Mouse (Mus musculus): Measurements from ENCODE around the gene Pacrg. TPM values are rescaled to one million over a fixed set of nuclear protein-coding genes. Genes with fewer than 3 reads are reported as not detected.

The Pacrg gene
- polyA plus RNA-seq, 1 experiment from 2014 or later: 18.4 TPM

- H3K4me2 ChIP-seq (ENCODE audit: low read depth, low read length): no peak overlapping the region
- no peak overlapping the region for H3K4me3 ChIP-seq (ENCODE audit: low read depth, low read length)
- H3K27me3 ChIP-seq (ENCODE audit: control insufficient read depth, insufficient read depth, low read length): no peaks in the 10 kb centered on the region
- ATAC-seq (ENCODE audit: low read depth): no peak
- WGBS: 71% methylated on average over 6 of the region's 6 CpGs
- H3K9ac ChIP-seq (replicated peaks; ENCODE audit: low read depth, low read length): no peak overlapping the region
- H3K27ac ChIP-seq (ENCODE audit: low read depth, low read length): no peak overlapping the region
- H3K9me3 ChIP-seq (ENCODE audit: control insufficient read depth, low read length): no peaks in the 10 kb centered on the region
- no peaks in the 10 kb centered on the region for H3K36me3 ChIP-seq (ENCODE audit: control insufficient read depth, insufficient read depth, low read length)
- H3K4me1 ChIP-seq (ENCODE audit: control insufficient read depth, insufficient read depth, low read length): no peaks in the 10 kb centered on the region
Measured at GRCm38 (mm10) chr17:10431849-10432524, 408.1 kb downstream of the Pacrg start.

- Histone ChIP-seq H3K36me3 (ENCODE audit: control insufficient read depth, insufficient read depth, low read length) (no peaks in the 10 kb centered on the region), H3K9me3 (ENCODE audit: control insufficient read depth, low read length) (no peaks in the 10 kb centered on the region), H3K4me3 (ENCODE audit: low read depth, low read length) (no peak overlapping the region), H3K27me3 (ENCODE audit: control insufficient read depth, insufficient read depth, low read length) (no peaks in the 10 kb centered on the region), H3K27ac (ENCODE audit: low read depth, low read length) (no peak overlapping the region), H3K9ac (replicated peaks; ENCODE audit: low read depth, low read length) (no peak overlapping the region), H3K4me1 (ENCODE audit: control insufficient read depth, insufficient read depth, low read length) (no peaks in the 10 kb centered on the region), H3K4me2 (ENCODE audit: low read depth, low read length) (no peak overlapping the region)
- no peak for ATAC-seq (ENCODE audit: low read depth)
- WGBS: 88% methylated on average over 4 of the region's 4 CpGs
Measured at GRCm38 (mm10) chr17:10430831-10431230, 409.3 kb downstream of the Pacrg start.

DNA sequence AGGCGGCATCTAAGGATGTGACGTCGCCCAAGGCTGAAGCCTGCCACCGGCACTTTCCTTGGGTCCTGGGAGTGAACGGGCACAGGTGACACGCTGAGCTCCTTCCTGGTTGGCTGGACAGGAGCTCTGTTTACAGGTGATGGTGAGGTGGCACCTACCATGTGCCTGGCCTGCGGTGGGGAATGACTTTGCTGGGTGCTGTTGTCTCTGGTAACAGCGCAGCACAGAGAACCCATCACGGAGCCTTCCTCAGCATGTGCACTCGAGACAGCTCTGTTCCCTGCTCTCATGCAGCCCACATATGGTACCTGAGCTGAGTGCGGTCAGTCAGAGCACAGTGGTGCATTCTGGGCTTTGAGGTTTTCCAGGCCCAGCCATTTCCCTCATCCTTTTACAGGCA is 410.7 kb downstream of the Pacrg start:
- H3K4me1 ChIP-seq (ENCODE audit: control insufficient read depth, insufficient read depth, low read length): no peaks in the 10 kb centered on the region
- ATAC-seq (ENCODE audit: low read depth): no peak
- no peak overlapping the region for H3K27ac ChIP-seq (ENCODE audit: low read depth, low read length)
- no peak overlapping the region for H3K4me2 ChIP-seq (ENCODE audit: low read depth, low read length)
- H3K9me3 ChIP-seq (ENCODE audit: control insufficient read depth, low read length): no peaks in the 10 kb centered on the region
- H3K27me3 ChIP-seq (ENCODE audit: control insufficient read depth, insufficient read depth, low read length): no peaks in the 10 kb centered on the region
- H3K36me3 ChIP-seq (ENCODE audit: control insufficient read depth, insufficient read depth, low read length): no peaks in the 10 kb centered on the region
- H3K9ac ChIP-seq (replicated peaks; ENCODE audit: low read depth, low read length): no peak overlapping the region
- H3K4me3 ChIP-seq (ENCODE audit: low read depth, low read length): no peak overlapping the region
- WGBS: 90% methylated on average over 11 of the region's 11 CpGs

- Histone ChIP-seq H3K27ac (ENCODE audit: low read depth, low read length) (no peak overlapping the region), H3K4me1 (ENCODE audit: control insufficient read depth, insufficient read depth, low read length) (no peaks in the 10 kb centered on the region), H3K4me3 (ENCODE audit: low read depth, low read length) (no peak overlapping the region), H3K27me3 (ENCODE audit: control insufficient read depth, insufficient read depth, low read length) (no peaks in the 10 kb centered on the region), H3K4me2 (ENCODE audit: low read depth, low read length) (no peak overlapping the region), H3K9me3 (ENCODE audit: control insufficient read depth, low read length) (no peaks in the 10 kb centered on the region), H3K9ac (replicated peaks; ENCODE audit: low read depth, low read length) (no peak overlapping the region), H3K36me3 (ENCODE audit: control insufficient read depth, insufficient read depth, low read length) (no peaks in the 10 kb centered on the region)
- 83% methylated on average over 5 of the region's 5 CpGs for WGBS
- ATAC-seq (ENCODE audit: low read depth): no peak
Measured at GRCm38 (mm10) chr17:10425311-10425710, 414.8 kb downstream of the Pacrg start.

DNA sequence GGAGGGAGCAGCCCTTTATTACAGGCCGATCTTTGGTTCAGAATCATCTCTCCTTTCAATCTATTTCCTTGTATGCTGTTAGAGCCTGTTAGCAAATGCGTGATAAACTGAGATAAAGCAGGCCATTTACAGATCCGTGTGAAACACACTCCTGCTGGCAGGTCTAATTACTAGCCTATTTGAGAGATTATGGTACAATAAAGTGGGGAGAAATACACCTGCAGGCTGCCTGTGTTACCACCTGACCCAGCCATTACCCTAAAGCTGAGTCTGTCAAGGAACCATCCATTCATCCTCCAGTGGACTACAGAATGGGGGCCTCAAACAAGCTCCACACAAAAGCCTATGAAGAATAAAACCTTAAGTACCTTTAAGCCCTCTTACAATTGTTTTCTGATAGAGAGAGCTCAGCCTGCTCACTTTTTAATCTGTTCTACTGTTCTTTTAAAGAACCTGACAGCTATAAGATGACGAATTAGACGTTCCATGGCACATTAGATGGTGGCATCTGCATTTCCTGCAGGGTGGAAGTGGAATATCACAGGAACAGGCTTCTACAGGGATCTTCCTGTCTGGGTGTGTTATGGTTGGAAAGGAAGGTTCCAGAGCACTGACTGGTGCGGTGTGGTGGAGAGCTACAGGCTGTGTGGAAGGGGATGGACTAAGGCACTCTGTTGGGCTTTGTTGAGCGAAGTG is 422.4 kb downstream of the Pacrg start:
- Histone ChIP-seq H3K4me2 (ENCODE audit: low read depth, low read length) (no peak overlapping the region), H3K9me3 (ENCODE audit: control insufficient read depth, low read length) (no peaks in the 10 kb centered on the region), H3K9ac (replicated peaks; ENCODE audit: low read depth, low read length) (no peak overlapping the region), H3K4me1 (ENCODE audit: control insufficient read depth, insufficient read depth, low read length) (no peaks in the 10 kb centered on the region), H3K27me3 (ENCODE audit: control insufficient read depth, insufficient read depth, low read length) (no peaks in the 10 kb centered on the region), H3K4me3 (ENCODE audit: low read depth, low read length) (no peak overlapping the region), H3K27ac (ENCODE audit: low read depth, low read length) (no peak overlapping the region), H3K36me3 (ENCODE audit: control insufficient read depth, insufficient read depth, low read length) (no peaks in the 10 kb centered on the region)
- no peak for ATAC-seq (ENCODE audit: low read depth)
- WGBS: 69% methylated on average over 7 of the region's 7 CpGs

- no peak for ATAC-seq (ENCODE audit: low read depth)
- Histone ChIP-seq H3K4me2 (ENCODE audit: low read depth, low read length) (no peak overlapping the region), H3K36me3 (ENCODE audit: control insufficient read depth, insufficient read depth, low read length) (no peaks in the 10 kb centered on the region), H3K9ac (replicated peaks; ENCODE audit: low read depth, low read length) (no peak overlapping the region), H3K4me3 (ENCODE audit: low read depth, low read length) (no peak overlapping the region), H3K4me1 (ENCODE audit: control insufficient read depth, insufficient read depth, low read length) (no peaks in the 10 kb centered on the region), H3K27me3 (ENCODE audit: control insufficient read depth, insufficient read depth, low read length) (no peaks in the 10 kb centered on the region), H3K9me3 (ENCODE audit: control insufficient read depth, low read length) (no peaks in the 10 kb centered on the region), H3K27ac (ENCODE audit: low read depth, low read length) (no peak overlapping the region)
- 59% methylated on average over 4 of the region's 4 CpGs for WGBS
Measured at GRCm38 (mm10) chr17:10416995-10417394, 423.1 kb downstream of the Pacrg start.

GRCm38 (mm10) chr17:10416101-10416500 is 424.0 kb downstream of the Pacrg start:
- WGBS: 90% methylated on average over 4 of the region's 4 CpGs
- Histone ChIP-seq H3K27ac (ENCODE audit: low read depth, low read length) (no peak overlapping the region), H3K9ac (replicated peaks; ENCODE audit: low read depth, low read length) (no peak overlapping the region), H3K4me3 (ENCODE audit: low read depth, low read length) (no peak overlapping the region), H3K36me3 (ENCODE audit: control insufficient read depth, insufficient read depth, low read length) (no peaks in the 10 kb centered on the region), H3K27me3 (ENCODE audit: control insufficient read depth, insufficient read depth, low read length) (no peaks in the 10 kb centered on the region), H3K4me2 (ENCODE audit: low read depth, low read length) (no peak overlapping the region), H3K4me1 (ENCODE audit: control insufficient read depth, insufficient read depth, low read length) (no peaks in the 10 kb centered on the region), H3K9me3 (ENCODE audit: control insufficient read depth, low read length) (no peaks in the 10 kb centered on the region)
- ATAC-seq (ENCODE audit: low read depth): no peak

DNA sequence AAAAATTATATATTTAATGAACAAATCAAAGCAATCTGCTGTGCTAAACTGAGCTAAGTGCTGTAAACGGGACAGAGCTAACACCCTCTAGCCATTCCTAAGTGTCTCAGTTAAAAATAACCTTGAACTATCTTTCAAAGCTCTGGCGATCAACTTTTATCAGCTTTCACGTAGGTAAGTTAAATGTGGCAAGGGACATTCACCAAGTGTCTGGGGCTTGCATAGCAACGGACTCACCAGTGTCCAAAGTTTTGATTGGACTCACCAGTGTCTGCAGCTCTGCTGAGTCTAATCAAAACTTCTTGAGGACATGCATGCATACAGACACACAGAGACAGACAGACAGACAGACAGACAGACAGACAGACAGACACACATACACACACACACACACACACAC is 425.7 kb downstream of the Pacrg start:
- ATAC-seq (ENCODE audit: low read depth): no peak
- Histone ChIP-seq H3K27me3 (ENCODE audit: control insufficient read depth, insufficient read depth, low read length) (no peaks in the 10 kb centered on the region), H3K27ac (ENCODE audit: low read depth, low read length) (no peak overlapping the region), H3K4me3 (ENCODE audit: low read depth, low read length) (no peak overlapping the region), H3K9me3 (ENCODE audit: control insufficient read depth, low read length) (no peaks in the 10 kb centered on the region), H3K36me3 (ENCODE audit: control insufficient read depth, insufficient read depth, low read length) (no peaks in the 10 kb centered on the region), H3K4me1 (ENCODE audit: control insufficient read depth, insufficient read depth, low read length) (no peaks in the 10 kb centered on the region), H3K4me2 (ENCODE audit: low read depth, low read length) (no peak overlapping the region), H3K9ac (replicated peaks; ENCODE audit: low read depth, low read length) (no peak overlapping the region)
- 87% methylated on average over 4 of the region's 4 CpGs for WGBS

DNA sequence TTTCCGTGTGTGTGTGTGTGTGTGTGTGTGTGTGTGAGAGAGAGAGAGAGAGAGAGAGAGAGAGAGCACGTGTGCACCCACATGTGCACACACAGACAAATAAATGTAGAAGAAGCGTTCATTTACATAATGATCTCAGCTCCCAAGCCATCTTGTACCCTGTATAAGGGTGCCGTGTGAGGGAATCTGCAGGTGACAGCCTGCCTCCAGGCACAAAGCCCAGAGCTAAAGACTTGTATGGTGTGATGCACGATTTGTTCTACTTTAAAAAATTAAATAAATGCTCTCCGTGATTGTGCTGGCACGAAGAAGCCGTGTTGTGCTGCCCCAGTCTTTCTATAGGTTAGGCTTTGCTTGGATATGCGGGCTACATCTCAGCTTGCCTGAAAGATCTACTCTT is 426.2 kb downstream of the Pacrg start:
- Histone ChIP-seq H3K27me3 (ENCODE audit: control insufficient read depth, insufficient read depth, low read length) (no peaks in the 10 kb centered on the region), H3K27ac (ENCODE audit: low read depth, low read length) (no peak overlapping the region), H3K4me1 (ENCODE audit: control insufficient read depth, insufficient read depth, low read length) (no peaks in the 10 kb centered on the region), H3K36me3 (ENCODE audit: control insufficient read depth, insufficient read depth, low read length) (no peaks in the 10 kb centered on the region), H3K4me2 (ENCODE audit: low read depth, low read length) (no peak overlapping the region), H3K9ac (replicated peaks; ENCODE audit: low read depth, low read length) (no peak overlapping the region), H3K4me3 (ENCODE audit: low read depth, low read length) (no peak overlapping the region), H3K9me3 (ENCODE audit: control insufficient read depth, low read length) (no peaks in the 10 kb centered on the region)
- no peak for ATAC-seq (ENCODE audit: low read depth)
- 78% methylated on average over 9 of the region's 9 CpGs for WGBS
